Mouse (Mus musculus): ENCODE data around the gene Flrt2. TPM values are rescaled to one million over a fixed set of nuclear protein-coding genes. Genes with fewer than 3 reads are reported as not detected.

Flrt2 gene
- polyA plus RNA-seq, 1 experiment, result 1.4 TPM

GRCm38 (mm10) chr12:95667296-95667695 is 24.7 kb upstream of the Flrt2 start:
- no peak overlapping the region for H3K4me3 ChIP-seq (ENCODE audit: low read depth, low read length)
- no peaks in the 10 kb centered on the region for H3K27me3 ChIP-seq (ENCODE audit: control insufficient read depth, insufficient read depth, low read length, poor library complexity, severe bottlenecking)
- no peaks in the 10 kb centered on the region for H3K4me1 ChIP-seq (ENCODE audit: control insufficient read depth, insufficient read depth, low read length)
- no peak overlapping the region for H3K27ac ChIP-seq (ENCODE audit: insufficient read depth, low read length)
- no peaks in the 10 kb centered on the region for H3K36me3 ChIP-seq (ENCODE audit: control insufficient read depth, insufficient read depth, low read length, poor library complexity, severe bottlenecking)
- TF ChIP-seq CTCF (IDR thresholded peaks at IDR 0.05; ENCODE audit: low read depth, low read length) (no peak), EP300 (IDR thresholded peaks at IDR 0.05; ENCODE audit: insufficient read depth, low read depth, low read length) (no peak), POLR2A (IDR thresholded peaks at IDR 0.05; ENCODE audit: insufficient read depth, low read length) (no peak)
- H3K9ac ChIP-seq (ENCODE audit: low read depth, poor library complexity, severe bottlenecking), result no peak overlapping the region
- no peaks in the 10 kb centered on the region for H3K9me3 ChIP-seq (replicated peaks; ENCODE audit: control insufficient read depth, insufficient read depth, low read length, poor library complexity, severe bottlenecking)

GRCm38 (mm10) chr12:95675711-95676110 is 16.3 kb upstream of the Flrt2 start:
- H3K27ac ChIP-seq (ENCODE audit: insufficient read depth, low read length), result no peak overlapping the region
- no peaks in the 10 kb centered on the region for H3K27me3 ChIP-seq (ENCODE audit: control insufficient read depth, insufficient read depth, low read length, poor library complexity, severe bottlenecking)
- no peaks in the 10 kb centered on the region for H3K9me3 ChIP-seq (replicated peaks; ENCODE audit: control insufficient read depth, insufficient read depth, low read length, poor library complexity, severe bottlenecking)
- TF ChIP-seq CTCF (IDR thresholded peaks at IDR 0.05; ENCODE audit: low read depth, low read length), result no peak
- TF ChIP-seq POLR2A (IDR thresholded peaks at IDR 0.05; ENCODE audit: insufficient read depth, low read length), result no peak
- no peak for TF ChIP-seq EP300 (IDR thresholded peaks at IDR 0.05; ENCODE audit: insufficient read depth, low read depth, low read length)
- H3K4me1 ChIP-seq (ENCODE audit: control insufficient read depth, insufficient read depth, low read length), result no peaks in the 10 kb centered on the region
- H3K9ac ChIP-seq (ENCODE audit: low read depth, poor library complexity, severe bottlenecking), result no peak overlapping the region
- H3K4me3 ChIP-seq (ENCODE audit: low read depth, low read length), result no peak overlapping the region
- H3K36me3 ChIP-seq (ENCODE audit: control insufficient read depth, insufficient read depth, low read length, poor library complexity, severe bottlenecking), result no peaks in the 10 kb centered on the region

GRCm38 (mm10) chr12:95690819-95691218 is 1.2 kb upstream of the Flrt2 start:
- H3K9ac ChIP-seq (ENCODE audit: low read depth, poor library complexity, severe bottlenecking), result no peak overlapping the region
- H3K4me3 ChIP-seq (ENCODE audit: low read depth, low read length), result no peak overlapping the region
- H3K36me3 ChIP-seq (ENCODE audit: control insufficient read depth, insufficient read depth, low read length, poor library complexity, severe bottlenecking), result no peaks in the 10 kb centered on the region
- H3K27me3 ChIP-seq (ENCODE audit: control insufficient read depth, insufficient read depth, low read length, poor library complexity, severe bottlenecking), result peaks cover 14% of the 10 kb centered on the region; the same call in 1 of the 2 replicates
- H3K27ac ChIP-seq (ENCODE audit: insufficient read depth, low read length), result no peak overlapping the region
- H3K4me1 ChIP-seq (ENCODE audit: control insufficient read depth, insufficient read depth, low read length), result no peaks in the 10 kb centered on the region
- TF ChIP-seq EP300 (IDR thresholded peaks at IDR 0.05; ENCODE audit: insufficient read depth, low read depth, low read length) (no peak), CTCF (IDR thresholded peaks at IDR 0.05; ENCODE audit: low read depth, low read length) (no peak), POLR2A (IDR thresholded peaks at IDR 0.05; ENCODE audit: insufficient read depth, low read length) (no peak)
- H3K9me3 ChIP-seq (replicated peaks; ENCODE audit: control insufficient read depth, insufficient read depth, low read length, poor library complexity, severe bottlenecking), result peaks cover 9% of the 10 kb centered on the region; the same call in 1 of the 2 replicates

- no peaks in the 10 kb centered on the region for H3K4me1 ChIP-seq (ENCODE audit: control insufficient read depth, insufficient read depth, low read length)
- no peak overlapping the region for H3K4me3 ChIP-seq (ENCODE audit: low read depth, low read length)
- H3K9me3 ChIP-seq (replicated peaks; ENCODE audit: control insufficient read depth, insufficient read depth, low read length, poor library complexity, severe bottlenecking), result peaks cover 5% of the 10 kb centered on the region; the same call in 1 of the 2 replicates
- H3K27ac ChIP-seq (ENCODE audit: insufficient read depth, low read length), result no peak overlapping the region
- H3K27me3 ChIP-seq (ENCODE audit: control insufficient read depth, insufficient read depth, low read length, poor library complexity, severe bottlenecking), result peaks cover 18% of the 10 kb centered on the region; the same call in 1 of the 2 replicates
- no peaks in the 10 kb centered on the region for H3K36me3 ChIP-seq (ENCODE audit: control insufficient read depth, insufficient read depth, low read length, poor library complexity, severe bottlenecking)
- H3K9ac ChIP-seq (ENCODE audit: low read depth, poor library complexity, severe bottlenecking), result no peak overlapping the region
- TF ChIP-seq EP300 (IDR thresholded peaks at IDR 0.05; ENCODE audit: insufficient read depth, low read depth, low read length) (no peak), CTCF (IDR thresholded peaks at IDR 0.05; ENCODE audit: low read depth, low read length) (no peak), POLR2A (IDR thresholded peaks at IDR 0.05; ENCODE audit: insufficient read depth, low read length) (no peak)
Measured at GRCm38 (mm10) chr12:95692948-95693650, 1.1 kb downstream of the Flrt2 start.

GRCm38 (mm10) chr12:95693651-95694471 is 1.8 kb downstream of the Flrt2 start:
- Histone ChIP-seq H3K4me1 (ENCODE audit: control insufficient read depth, insufficient read depth, low read length) (no peaks in the 10 kb centered on the region), H3K27me3 (ENCODE audit: control insufficient read depth, insufficient read depth, low read length, poor library complexity, severe bottlenecking) (peaks cover 18% of the 10 kb centered on the region; the same call in 1 of the 2 replicates)

More at GRCm38 (mm10) chr12:95693651-95694471, 1.8 kb downstream of the Flrt2 start:
- no peak overlapping the region for H3K9ac ChIP-seq (ENCODE audit: low read depth, poor library complexity, severe bottlenecking)
- no peak for TF ChIP-seq CTCF (IDR thresholded peaks at IDR 0.05; ENCODE audit: low read depth, low read length)
- no peak for TF ChIP-seq EP300 (IDR thresholded peaks at IDR 0.05; ENCODE audit: insufficient read depth, low read depth, low read length)
- TF ChIP-seq POLR2A (IDR thresholded peaks at IDR 0.05; ENCODE audit: insufficient read depth, low read length), result no peak
- H3K27ac ChIP-seq (ENCODE audit: insufficient read depth, low read length), result no peak overlapping the region
- H3K9me3 ChIP-seq (replicated peaks; ENCODE audit: control insufficient read depth, insufficient read depth, low read length, poor library complexity, severe bottlenecking), result no peaks in the 10 kb centered on the region
- peak overlapping the region; percentile 6 for H3K4me3 ChIP-seq (ENCODE audit: low read depth, low read length)
- no peaks in the 10 kb centered on the region for H3K36me3 ChIP-seq (ENCODE audit: control insufficient read depth, insufficient read depth, low read length, poor library complexity, severe bottlenecking)

Measured in ES-Bruce4 (cell line).